Mouse (Mus musculus) gastrocnemius, postnatal 10 days (tissue): ENCODE results near the gene Hspb8. TPM values are rescaled to one million over a fixed set of nuclear protein-coding genes. Genes with fewer than 3 reads are reported as not detected.
"Not testable (repeated sequence)": the region's sequence is repeated elsewhere in the genome, so short reads cannot be mapped to it uniquely, and the experiment has no call there.

ENCODE experiments used
- DNase-seq: peaks from one replicate; pipeline ENCODE4 v3.0.0; 2021; ENCODE audit warnings: mixed read lengths
- total RNA-seq, 2 experiments: library from RNA; stranded (reverse); gene quantifications; 2 replicates each; pipeline ENCODE4 v1.2.3; 2021

The Hspb8 gene
- total RNA-seq, 2 experiments from 2014 or later = 194 to 198 TPM

DNA sequence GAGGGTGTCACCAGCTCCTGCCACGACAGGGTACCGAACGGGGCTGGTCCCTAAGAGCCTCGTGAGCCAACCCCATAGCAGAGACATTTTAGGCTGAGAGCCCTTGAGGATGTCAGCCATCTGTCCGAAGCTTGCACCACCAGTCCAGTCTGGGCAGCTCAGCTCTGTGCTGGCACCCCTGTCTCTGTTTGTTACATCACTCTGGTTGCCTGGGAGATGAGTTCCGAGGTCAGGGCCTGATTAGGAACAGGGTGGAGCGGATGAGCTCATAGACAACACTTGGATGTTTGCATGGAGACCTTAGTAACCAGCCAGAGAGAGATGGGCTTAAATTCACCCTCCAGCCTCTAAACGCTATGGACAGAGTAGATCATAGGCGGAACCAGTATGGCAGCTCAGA is 30.1 kb downstream of the Hspb8 start:
- DNase-seq = no peak

DNA sequence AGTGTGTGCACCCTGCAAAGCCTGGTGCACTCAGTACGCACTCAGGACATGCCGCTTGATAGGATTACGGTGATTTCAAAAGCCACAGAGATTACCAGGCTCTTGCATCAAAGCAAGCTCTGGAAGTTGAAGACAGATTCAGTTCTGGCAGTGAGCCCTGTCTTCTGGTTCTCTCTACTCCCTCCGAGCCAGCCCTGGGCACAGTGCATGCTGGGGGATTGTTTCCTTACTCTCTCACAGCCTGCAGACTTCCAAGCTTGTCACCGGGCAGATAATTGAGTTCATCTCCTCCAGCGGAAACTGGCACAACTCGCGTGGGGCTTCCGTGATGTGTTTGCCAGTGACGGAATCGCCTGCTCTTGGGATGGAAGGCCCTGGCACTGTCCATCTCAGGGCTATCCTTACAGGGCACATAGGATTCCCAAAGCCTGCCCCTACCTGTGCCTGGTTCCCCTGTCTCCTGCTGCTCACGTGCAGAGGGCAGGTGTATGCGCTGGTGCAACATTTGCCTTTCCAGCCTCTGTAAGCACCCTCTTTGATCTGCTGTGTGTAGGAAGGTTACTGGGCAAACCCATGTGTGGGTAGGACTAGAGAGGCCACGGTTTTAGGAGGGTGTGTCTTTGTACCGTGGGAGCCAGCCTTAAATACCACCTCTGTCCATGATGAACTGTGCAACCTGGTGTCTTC is 32.7 kb downstream of the Hspb8 start:
- DNase-seq = peak; percentile 44

DNA sequence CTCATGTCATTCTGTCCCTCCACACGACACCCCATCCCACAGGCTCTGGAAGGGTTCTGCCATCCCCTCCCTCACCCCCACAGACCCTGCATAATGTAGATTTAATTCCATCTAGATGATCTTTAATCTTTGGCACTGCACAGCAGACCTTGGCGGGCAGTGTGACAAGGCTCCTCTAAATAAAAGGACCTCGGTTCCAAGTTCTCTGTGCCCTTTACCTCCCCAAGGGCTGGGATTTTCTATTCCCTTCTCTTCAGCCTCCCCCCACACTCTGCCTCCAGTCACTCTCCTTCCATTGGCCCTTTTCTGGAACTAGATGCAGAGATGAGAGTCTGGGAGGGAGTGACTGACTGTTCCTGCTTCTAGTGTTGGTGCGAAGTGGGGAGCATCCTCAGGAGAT is 33.3 kb downstream of the Hspb8 start:
- DNase-seq = no peak

DNA sequence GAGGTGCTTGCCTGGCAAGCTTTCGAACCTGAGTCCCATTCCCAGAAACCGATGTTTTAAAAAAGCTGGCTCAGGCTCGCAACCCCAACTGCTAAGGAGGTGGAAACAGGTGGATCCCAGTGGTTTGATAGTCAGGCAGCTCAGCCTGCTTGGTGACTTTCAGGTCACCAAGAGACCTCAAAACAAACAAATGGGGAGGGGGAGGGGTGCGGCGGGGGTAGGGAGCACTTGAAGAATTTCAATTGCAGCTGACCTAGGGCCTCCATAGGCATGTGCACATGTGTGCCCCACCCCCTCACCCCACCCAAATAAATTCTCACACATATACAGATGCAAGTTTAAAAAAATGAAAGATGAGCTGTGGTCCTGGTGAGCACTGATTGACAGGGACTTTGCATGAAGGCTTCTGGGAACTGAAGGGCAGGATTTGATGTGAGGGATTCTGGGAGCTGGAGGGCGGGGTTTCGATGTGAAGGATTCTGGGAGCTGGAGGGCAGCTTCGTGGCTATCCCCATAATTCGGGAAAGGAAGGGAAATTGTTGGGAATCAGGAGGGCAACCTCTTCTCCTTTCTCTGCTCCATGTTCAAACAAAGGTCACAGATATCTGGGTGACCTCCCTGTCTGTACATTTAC is 35.2 kb downstream of the Hspb8 start:
- DNase-seq = no peak

DNA sequence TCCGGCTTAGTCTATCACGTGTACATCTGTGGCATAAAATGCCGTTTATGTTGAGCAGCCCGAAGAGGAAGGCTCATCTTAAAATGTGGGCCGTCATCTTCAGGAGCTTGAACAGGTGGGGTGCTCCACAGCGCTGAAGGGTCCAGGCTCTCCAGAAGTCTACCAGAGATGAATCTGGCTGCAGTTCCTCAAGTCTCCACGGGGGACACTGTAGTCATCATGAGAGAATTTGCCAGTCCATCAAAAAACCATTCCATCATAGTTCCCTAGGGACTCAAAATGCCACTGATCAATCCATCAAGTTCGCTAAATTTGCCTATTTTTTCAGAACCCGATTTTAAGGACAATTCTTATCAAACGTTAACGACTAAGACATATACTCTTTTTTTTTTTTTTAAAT is 36.6 kb downstream of the Hspb8 start:
- peak; percentile 55 for DNase-seq

DNA sequence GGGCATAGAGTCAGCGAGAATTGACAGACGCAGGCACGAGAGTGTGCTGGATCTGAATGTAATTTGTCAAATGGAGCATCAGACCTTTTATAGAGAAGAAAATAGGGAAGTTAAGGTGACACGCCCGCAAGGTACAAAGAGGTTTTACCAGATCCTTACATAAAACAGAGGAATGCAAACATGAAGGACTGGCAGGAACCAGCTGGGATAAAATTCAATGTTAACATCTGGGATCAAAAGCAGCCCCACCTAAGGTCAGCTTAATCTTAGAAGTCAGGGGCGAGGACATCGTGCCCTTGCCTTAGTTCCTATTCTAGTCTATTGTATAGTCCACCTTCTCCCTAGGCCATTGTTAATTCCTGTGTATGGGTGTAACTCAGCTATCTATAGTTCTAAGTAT is 40.0 kb downstream of the Hspb8 start:
- not testable (repeated sequence) for DNase-seq

DNA sequence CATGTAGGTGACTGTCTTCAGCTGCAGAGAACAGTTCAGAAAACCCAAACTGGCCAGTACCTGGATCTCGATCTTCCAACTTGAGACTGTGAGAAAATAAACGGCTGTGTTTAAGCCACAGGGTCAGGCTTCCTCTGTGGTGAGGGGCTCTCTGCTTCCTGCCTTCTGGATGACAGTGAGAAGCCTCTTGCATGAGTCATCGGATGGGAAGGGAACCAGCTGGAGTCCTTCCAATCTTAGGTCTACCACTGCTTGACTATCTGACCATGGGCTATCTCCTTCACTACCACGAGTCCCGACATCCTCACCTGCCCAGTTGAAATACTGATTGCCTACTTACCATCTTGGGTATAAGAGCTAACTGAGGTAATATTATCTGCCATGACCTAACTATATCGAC is 40.9 kb downstream of the Hspb8 start:
- DNase-seq = no peak

DNA sequence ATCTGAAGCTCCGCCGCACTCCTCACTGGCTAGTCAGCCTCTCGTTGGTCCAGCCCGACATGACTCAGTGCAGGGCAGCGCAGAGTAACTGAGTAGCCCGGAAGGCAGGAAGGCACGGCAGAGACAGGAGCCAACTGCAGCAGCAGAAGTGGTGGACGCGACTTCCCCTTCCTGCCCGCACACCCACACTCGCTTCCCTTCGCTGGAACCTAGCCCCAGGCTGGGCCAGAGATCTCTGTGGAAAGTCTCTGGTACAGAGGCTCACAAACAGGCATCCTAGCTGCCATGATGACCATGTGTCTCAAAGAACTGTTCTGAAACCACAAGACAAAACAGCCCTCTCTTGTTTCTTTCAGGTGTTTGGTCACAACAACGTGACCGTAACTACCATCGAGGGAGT is 41.4 kb downstream of the Hspb8 start:
- no peak for DNase-seq

DNA sequence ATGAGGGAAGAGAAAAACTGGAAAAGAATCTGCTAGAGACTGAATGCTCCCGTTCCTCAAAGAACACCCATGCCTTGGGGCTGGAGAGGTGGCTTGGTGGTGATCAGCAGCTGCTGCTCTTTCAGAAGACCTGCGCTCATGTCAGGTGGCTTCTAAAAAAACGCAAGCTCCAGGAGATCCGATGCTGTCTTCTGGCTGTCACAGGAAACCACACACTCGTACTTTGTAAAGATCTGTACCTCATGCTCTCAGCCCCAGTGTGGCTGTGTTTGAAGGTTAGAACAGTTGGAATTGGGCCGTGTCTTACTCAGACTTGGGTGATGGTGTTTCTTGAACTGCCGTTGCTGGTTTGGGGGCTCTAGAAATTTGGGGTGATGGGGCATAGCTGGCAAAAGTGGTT is 42.3 kb downstream of the Hspb8 start:
- DNase-seq = no peak

DNA sequence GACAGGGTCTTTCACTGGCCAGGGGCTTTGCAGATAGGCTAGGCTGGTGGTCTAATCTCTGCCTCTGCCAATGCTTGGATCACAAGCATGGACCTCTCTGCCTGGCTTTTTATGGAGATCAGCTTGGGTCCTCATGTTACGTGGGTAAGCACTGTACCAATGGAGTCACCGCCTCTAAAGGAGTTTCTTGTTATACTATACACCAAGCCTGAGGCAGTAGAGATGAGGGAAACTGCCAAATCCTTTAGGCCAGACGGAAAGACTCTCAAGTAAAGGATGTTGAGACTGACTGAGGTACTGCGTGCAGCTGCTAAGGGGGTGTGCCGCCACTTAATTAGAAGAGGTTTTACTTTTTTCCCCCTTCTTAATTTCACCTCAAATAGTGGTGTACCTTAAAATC is 43.8 kb downstream of the Hspb8 start:
- DNase-seq = no peak

DNA sequence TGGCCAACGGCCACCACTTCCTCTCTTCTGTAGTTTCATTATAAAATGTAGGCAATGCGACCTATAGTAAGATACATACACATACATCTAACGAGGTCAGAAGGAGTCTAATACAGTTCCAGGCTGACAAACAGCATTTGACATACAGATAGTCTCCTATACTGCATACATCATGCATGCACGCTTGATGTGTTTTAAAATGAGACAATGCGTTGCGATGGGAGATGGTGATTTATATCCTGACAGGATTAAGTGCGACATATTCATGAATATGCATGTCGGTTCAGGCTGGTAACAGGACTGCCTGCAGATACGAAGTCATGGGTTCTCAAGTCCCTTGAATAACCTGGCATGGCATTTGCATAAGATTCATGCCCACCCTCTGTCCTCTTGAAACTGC is 54.7 kb downstream of the Hspb8 start:
- no peak for DNase-seq

DNA sequence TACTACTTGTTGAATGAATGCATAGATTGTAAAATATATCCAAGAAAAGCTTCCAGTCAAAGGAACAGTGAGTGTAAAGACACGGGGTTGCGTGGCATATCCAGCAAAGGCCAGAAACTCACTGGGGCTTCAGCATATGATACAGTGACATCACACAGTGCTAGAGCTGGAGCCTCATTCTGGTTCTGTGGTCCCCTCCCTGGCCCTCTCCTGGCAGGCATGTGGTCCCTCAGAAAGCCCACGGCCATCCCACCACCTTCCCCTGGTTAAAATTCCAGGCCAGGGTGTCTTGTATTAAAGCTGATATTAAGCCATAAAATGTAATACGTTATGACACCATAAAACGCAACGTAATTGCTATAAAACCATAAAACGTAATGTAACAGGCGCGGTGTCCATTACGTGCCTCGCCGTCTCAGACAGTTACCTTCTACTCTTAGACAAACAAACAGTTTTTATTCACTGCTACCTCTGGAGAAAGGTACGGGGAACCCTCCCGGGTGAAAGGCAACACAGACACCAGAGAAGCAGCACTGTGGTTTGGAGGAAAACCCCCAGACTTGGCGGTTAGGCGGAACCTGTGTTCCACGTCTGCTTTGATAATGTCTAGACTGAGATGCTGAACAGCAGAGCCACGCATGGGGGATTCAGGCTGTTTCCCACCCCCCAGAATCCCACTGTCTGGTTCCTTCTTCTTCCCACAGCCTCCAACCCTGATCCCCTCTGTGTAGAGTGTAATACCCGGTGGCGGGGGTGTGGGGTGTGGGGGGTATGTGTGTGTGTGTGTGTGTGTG is 55.6 kb downstream of the Hspb8 start:
- no peak for DNase-seq

DNA sequence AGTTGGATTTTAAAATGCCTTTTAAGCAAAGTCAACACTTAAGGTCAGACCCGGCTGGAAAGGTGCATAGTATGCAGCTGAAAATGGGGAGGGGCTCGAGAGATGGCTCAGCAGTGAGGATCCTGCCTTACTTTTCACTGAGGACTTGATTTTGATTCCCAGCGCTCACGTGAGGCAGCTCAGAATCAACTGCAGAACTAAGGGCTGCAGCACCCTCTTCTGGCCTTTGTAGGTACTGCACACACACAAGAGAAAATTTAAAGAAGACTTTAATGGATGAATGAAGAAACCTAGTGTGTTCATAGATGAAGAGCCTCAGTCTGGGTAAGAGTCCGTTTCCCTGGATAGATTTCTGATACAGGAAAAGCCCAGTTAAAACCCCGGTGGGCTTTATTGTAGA is 61.3 kb downstream of the Hspb8 start:
- DNase-seq = no peak

DNA sequence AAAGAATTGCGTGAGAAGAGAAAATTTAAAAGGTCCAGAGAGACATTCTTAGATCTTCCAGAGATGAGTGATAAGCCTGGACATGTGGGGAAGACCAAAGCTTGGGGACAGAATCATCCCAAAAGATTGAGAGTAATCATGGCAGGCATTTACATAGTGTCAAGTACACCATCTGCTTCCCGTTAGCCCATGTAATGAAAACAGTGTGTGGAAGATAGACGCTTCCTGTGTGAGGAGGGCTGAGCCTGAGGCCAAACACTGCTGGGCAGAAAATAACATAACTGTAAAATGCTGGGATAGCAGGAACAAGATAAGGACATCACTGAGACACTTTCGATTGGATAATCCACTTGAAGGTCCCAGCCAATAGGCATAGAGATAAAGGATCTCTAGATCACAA is 61.9 kb downstream of the Hspb8 start:
- no peak for DNase-seq

Other genes starting within 250 kb of the Hspb8 start
- gene Ccdc60, start 133.9 kb downstream of the Hspb8 start, total RNA-seq = not detected
- under 1 TPM; 0.19 to 0.36 TPM for gene Srrm4, start 169.0 kb upstream of the Hspb8 start, total RNA-seq